Mouse (Mus musculus) liver, embryonic 15.5 days (tissue): ENCODE measurements around the gene Trip11. TPM values are rescaled to one million over a fixed set of nuclear protein-coding genes. Genes with fewer than 3 reads are reported as not detected.
A peak's percentile ranks its signal among the peaks of the same experiment; 100 is the strongest.

ENCODE experiments used
- ATAC-seq: fragments of 200-750 bp; cut with Nextera tagmentation; 2 replicates; pipeline ENCODE4 v1.8.0; 2017; ENCODE audit warnings: moderate number of reproducible peaks, mild to moderate bottlenecking, moderate library complexity; ENCODE audit not compliant: insufficient read depth
- H3K27ac ChIP-seq: fragments of 300-500 bp; sonication (generic); replicated peaks from 2 replicates; pipeline ENCODE4 v1.5.1; 2015; ENCODE audit warnings: mild to moderate bottlenecking, inconsistent platforms
- H3K27me3 ChIP-seq: fragments of 300-500 bp; sonication (generic); 2 replicates; pipeline ENCODE4 v1.6.1; 2015; ENCODE audit warnings: mild to moderate bottlenecking, inconsistent platforms
- H3K36me3 ChIP-seq: fragments of 300-500 bp; sonication (generic); replicated peaks from 2 replicates; pipeline ENCODE4 v1.6.1; 2015; ENCODE audit warnings: moderate library complexity, mild to moderate bottlenecking, inconsistent platforms
- H3K4me1 ChIP-seq: fragments of 300-500 bp; sonication (generic); replicated peaks from 2 replicates; pipeline ENCODE4 v1.6.1; 2015; ENCODE audit warnings: inconsistent platforms
- H3K4me2 ChIP-seq: fragments of 300-500 bp; sonication (generic); 2 replicates; pipeline ENCODE4 v1.6.1; 2015; ENCODE audit warnings: moderate library complexity, mild to moderate bottlenecking, inconsistent platforms
- H3K4me3 ChIP-seq: fragments of 300-500 bp; sonication (generic); replicated peaks from 2 replicates; pipeline ENCODE4 v1.5.1; 2015; ENCODE audit warnings: mild to moderate bottlenecking, inconsistent platforms
- H3K9ac ChIP-seq: fragments of 300-500 bp; sonication (generic); 2 replicates; pipeline ENCODE4 v1.6.1; 2015; ENCODE audit warnings: moderate library complexity, mild to moderate bottlenecking, inconsistent platforms
- H3K9me3 ChIP-seq: fragments of 300-500 bp; sonication (generic); replicated peaks from 2 replicates; pipeline ENCODE4 v1.6.1; 2016; ENCODE audit warnings: inconsistent platforms
- WGBS: fragments of 180-500 bp; shearing (Covaris S2); methylation state at CpG from one replicate; pipeline ENCODE4 v1.1.7; 2015; ENCODE audit warnings: mixed read lengths; ENCODE audit not compliant: insufficient replicate concordance; 5-methylcytosine and 5-hydroxymethylcytosine counted together
- polyA plus RNA-seq: library from polyadenylated mRNA; unstranded; fragments of >200 nt; fragmentation: Nextera tagmentation; extraction: Ambion mirVana; gene quantifications from 2 replicates; pipeline ENCODE4 v1.2.1, GENCODE M21; 2015

Gene Trip11
- polyA plus RNA-seq, 1 experiment from 2014 or later = 8.5 TPM

DNA sequence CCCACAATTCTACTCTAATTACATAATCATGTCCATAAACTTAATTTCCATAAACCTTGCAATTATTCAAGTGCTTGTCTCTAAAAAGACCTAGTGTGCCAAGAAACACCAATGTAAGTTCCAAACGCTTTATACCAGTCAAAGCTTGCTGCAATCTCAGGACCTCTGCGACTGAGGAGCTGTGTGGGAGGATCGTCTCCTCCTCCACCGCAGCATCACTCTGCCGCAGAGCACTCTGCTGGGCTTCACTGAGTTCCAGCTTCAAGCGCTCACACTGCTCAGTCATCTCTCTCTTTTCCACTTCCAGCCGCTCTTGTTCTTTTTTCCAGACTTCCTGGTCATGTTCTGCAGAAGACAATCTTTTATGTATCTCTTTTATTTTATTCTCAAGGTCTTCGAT lies 19.8 kb downstream of the Trip11 start:
- H3K9ac ChIP-seq = no peak overlapping the region
- H3K4me1 ChIP-seq = no peaks in the 10 kb centered on the region
- no peaks in the 10 kb centered on the region for H3K27me3 ChIP-seq
- no peak overlapping the region for H3K4me3 ChIP-seq
- H3K36me3 ChIP-seq = peaks cover 32% of the 10 kb centered on the region
- 82% methylated on average over 8 of the region's 8 CpGs for WGBS
- ATAC-seq = no peak
- H3K9me3 ChIP-seq = no peaks in the 10 kb centered on the region
- no peak overlapping the region for H3K27ac ChIP-seq
- H3K4me2 ChIP-seq = no peak overlapping the region

- 90% methylated on average over 2 of the region's 2 CpGs for WGBS
- no peak overlapping the region for H3K4me3 ChIP-seq
Observed at GRCm38 (mm10) chr12:101892832-101893231, 20.2 kb downstream of the Trip11 start.

DNA sequence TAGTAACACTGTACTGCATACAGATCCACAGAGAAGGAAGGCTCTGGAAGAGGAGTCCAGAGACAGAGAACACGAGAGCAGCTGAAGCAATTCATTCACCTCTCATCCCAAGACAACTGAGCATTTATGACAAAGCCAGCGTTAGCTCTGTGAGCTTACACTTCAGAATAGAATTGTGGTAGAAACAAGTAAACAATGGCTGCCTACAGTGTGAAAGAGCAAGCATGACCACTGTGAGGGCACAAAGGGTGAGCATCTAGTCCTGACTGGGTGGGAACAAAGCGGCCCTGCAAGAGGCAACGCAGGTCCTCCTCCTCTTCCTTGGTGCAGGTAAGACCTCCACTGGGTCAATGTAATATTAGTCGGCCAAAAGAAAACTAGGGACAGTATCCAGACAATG lies 22.0 kb downstream of the Trip11 start:
- WGBS = 77% methylated on average over 5 of the region's 5 CpGs
- Histone ChIP-seq H3K4me2 (no peak overlapping the region), H3K4me1 (no peaks in the 10 kb centered on the region), H3K36me3 (peaks cover 41% of the 10 kb centered on the region), H3K27ac (no peak overlapping the region), H3K9ac (no peak overlapping the region), H3K27me3 (no peaks in the 10 kb centered on the region), H3K9me3 (no peaks in the 10 kb centered on the region), H3K4me3 (no peak overlapping the region)
- ATAC-seq = no peak

More at GRCm38 (mm10) chr12:101892832-101893231, 20.2 kb downstream of the Trip11 start:
- no peaks in the 10 kb centered on the region for H3K9me3 ChIP-seq
- H3K9ac ChIP-seq = no peak overlapping the region
- no peaks in the 10 kb centered on the region for H3K4me1 ChIP-seq
- H3K36me3 ChIP-seq = peaks cover 32% of the 10 kb centered on the region
- no peak for ATAC-seq
- no peak overlapping the region for H3K4me2 ChIP-seq
- no peaks in the 10 kb centered on the region for H3K27me3 ChIP-seq
- no peak overlapping the region for H3K27ac ChIP-seq

- H3K4me1 ChIP-seq = no peaks in the 10 kb centered on the region
- H3K4me3 ChIP-seq = no peak overlapping the region
- peak; percentile 54 for ATAC-seq
- 72% methylated on average over 3 of the region's 3 CpGs for WGBS
- H3K9ac ChIP-seq = no peak overlapping the region
- H3K27me3 ChIP-seq = no peaks in the 10 kb centered on the region
- H3K9me3 ChIP-seq = no peaks in the 10 kb centered on the region
- H3K27ac ChIP-seq = no peak overlapping the region
- peaks cover 56% of the 10 kb centered on the region for H3K36me3 ChIP-seq
- no peak overlapping the region for H3K4me2 ChIP-seq
Observed at GRCm38 (mm10) chr12:101889351-101889750, 23.7 kb downstream of the Trip11 start.

- Histone ChIP-seq H3K27me3 (no peaks in the 10 kb centered on the region), H3K36me3 (peaks cover 63% of the 10 kb centered on the region), H3K4me3 (no peak overlapping the region), H3K4me1 (no peaks in the 10 kb centered on the region), H3K27ac (no peak overlapping the region), H3K4me2 (no peak overlapping the region), H3K9ac (no peak overlapping the region), H3K9me3 (no peaks in the 10 kb centered on the region)
- no peak for ATAC-seq
- WGBS = 70% methylated on average over 2 of the region's 2 CpGs
Observed at GRCm38 (mm10) chr12:101888312-101888711, 24.8 kb downstream of the Trip11 start.

DNA sequence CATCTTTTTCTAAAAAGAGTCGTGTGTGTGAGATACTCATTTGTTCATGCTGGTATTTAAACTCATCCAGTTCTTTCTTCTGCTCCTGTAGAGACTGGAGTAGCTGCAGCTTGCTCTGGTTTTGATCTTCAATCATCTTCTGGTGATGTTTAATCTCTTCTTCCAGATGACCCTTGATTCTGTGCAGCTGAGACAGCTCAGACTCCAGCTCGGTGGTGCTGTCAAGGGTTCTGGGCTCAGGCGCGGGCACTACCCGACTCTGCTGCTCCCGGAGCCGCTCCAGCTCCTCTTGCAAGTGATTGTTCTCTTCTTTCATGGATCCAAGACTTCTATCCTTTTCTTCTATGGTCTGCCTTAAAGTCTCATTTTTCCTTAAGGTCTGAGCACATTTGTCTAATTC lies 28.1 kb downstream of the Trip11 start:
- no peak for ATAC-seq
- 83% methylated on average over 7 of the region's 7 CpGs for WGBS

DNA sequence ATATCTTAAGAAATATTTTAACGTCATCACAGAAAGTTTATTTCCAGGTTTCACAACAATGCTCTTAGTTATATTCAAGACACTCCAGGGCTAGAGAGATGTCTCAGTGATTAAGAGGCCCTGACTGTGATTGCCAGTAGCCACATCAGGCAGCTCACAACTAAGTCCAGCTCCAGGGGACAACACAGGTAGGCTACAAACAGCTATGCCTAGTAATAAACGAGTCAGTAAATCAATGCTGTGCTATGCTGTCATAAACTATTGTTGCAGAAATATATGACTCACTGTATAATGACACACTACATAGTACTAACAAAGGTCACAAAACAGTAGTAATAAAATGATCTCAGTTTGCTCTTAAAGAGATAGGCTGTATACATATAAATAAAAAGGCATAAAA lies 36.7 kb downstream of the Trip11 start:
- no peak overlapping the region for H3K4me2 ChIP-seq
- H3K9ac ChIP-seq = no peak overlapping the region
- no peak overlapping the region for H3K4me3 ChIP-seq
- ATAC-seq = no peak
- H3K27me3 ChIP-seq = no peaks in the 10 kb centered on the region
- H3K4me1 ChIP-seq = no peaks in the 10 kb centered on the region
- WGBS = 79% methylated on average over 2 of the region's 2 CpGs
- H3K36me3 ChIP-seq = peaks cover 55% of the 10 kb centered on the region
- H3K27ac ChIP-seq = no peak overlapping the region
- H3K9me3 ChIP-seq = no peaks in the 10 kb centered on the region

More for the DNA sequence above, 28.1 kb downstream of the Trip11 start:
- no peak overlapping the region for H3K4me2 ChIP-seq
- no peaks in the 10 kb centered on the region for H3K4me1 ChIP-seq
- H3K36me3 ChIP-seq = peaks cover 53% of the 10 kb centered on the region
- no peaks in the 10 kb centered on the region for H3K27me3 ChIP-seq
- no peak overlapping the region for H3K27ac ChIP-seq
- no peaks in the 10 kb centered on the region for H3K9me3 ChIP-seq
- no peak overlapping the region for H3K9ac ChIP-seq
- no peak overlapping the region for H3K4me3 ChIP-seq

DNA sequence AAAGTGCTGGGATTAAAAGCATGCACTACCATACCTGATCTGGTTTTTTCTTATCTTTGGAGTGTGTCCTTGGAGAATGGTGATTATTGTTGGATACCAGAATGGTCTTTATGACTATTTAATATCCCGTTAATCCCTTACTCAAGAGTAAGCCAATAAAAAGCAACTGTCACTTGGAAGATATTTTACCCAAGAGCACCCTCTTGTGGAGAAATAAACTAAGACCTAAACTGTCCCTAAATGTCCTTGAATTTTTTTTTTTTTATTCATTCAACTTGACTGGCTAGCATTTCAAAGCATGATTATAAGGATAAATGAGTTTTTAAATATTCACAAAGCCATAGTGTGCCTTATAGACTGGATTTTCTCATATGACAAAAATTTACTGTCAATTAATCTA lies 38.0 kb downstream of the Trip11 start:
- 50% methylated on average over 1 of the region's 1 CpGs for WGBS

DNA sequence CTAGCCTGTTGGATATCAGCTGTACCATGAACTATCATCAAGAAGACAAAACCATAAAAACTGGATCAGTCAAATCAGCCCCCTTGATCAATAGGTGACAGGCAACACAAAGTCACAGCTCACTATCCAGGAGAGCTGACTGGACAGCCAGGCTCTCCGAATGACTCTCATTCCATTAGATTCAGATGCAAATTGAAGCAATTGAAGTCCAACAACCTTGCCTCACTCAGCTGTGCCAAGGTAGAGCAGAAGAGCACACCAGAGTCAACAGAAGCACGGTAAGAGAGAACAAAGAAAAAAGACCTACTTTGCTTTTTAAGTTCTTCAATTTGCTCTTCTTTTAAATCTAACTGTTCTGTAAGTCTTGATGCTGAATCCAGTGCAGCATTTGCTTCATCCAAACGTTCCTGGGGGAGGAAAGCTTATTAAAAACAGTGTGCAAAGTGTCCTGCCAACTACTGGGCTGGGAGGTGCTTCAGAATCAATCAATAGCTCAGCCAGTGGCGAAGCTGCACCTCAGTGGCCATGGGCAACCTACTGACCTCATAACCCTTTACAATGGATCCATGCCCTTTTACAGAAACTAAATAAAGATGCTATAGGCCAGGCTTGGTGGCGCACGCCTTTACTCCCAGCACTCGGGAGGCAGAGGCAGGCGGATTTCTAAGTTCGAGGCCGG lies 50.6 kb downstream of the Trip11 start:
- Histone ChIP-seq H3K9me3 (no peaks in the 10 kb centered on the region), H3K4me2 (no peak overlapping the region), H3K4me1 (no peaks in the 10 kb centered on the region), H3K27ac (no peak overlapping the region), H3K36me3 (peaks cover 30% of the 10 kb centered on the region; the same call in 1 of the 2 replicates), H3K4me3 (no peak overlapping the region), H3K9ac (no peak overlapping the region), H3K27me3 (no peaks in the 10 kb centered on the region)
- 78% methylated on average over 10 of the region's 10 CpGs for WGBS
- no peak for ATAC-seq

More for the DNA sequence above, 38.0 kb downstream of the Trip11 start:
- H3K27ac ChIP-seq = no peak overlapping the region
- peaks cover 54% of the 10 kb centered on the region for H3K36me3 ChIP-seq
- H3K9ac ChIP-seq = no peak overlapping the region
- no peaks in the 10 kb centered on the region for H3K27me3 ChIP-seq
- ATAC-seq = no peak
- no peaks in the 10 kb centered on the region for H3K4me1 ChIP-seq
- H3K4me3 ChIP-seq = no peak overlapping the region
- no peaks in the 10 kb centered on the region for H3K9me3 ChIP-seq
- H3K4me2 ChIP-seq = no peak overlapping the region

DNA sequence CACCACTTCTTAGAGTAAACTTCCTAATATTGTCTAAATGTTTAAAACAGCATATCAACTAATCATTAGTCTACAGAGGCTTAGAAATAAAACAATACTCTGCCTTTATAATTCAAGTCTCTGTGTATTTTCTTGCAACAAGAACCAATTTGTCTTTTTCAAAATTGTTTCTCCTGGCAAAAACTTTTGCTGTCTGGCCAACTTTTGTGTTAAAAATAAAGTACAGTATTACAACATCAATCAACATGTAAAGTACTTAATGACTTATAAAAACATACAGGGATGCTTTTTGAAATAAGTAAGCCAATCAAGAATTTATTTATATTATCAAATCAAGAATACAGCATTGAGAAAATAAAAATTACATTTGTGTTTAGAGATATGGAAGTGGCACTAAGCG lies 52.8 kb downstream of the Trip11 start:
- Histone ChIP-seq H3K4me3 (no peak overlapping the region), H3K27ac (no peak overlapping the region), H3K4me2 (no peak overlapping the region), H3K9me3 (no peaks in the 10 kb centered on the region), H3K4me1 (no peaks in the 10 kb centered on the region), H3K36me3 (peaks cover 18% of the 10 kb centered on the region; the same call in 1 of the 2 replicates), H3K27me3 (no peaks in the 10 kb centered on the region), H3K9ac (no peak overlapping the region)
- whole genome bisulfite sequencing = 83% methylated on average over 1 of the region's 1 CpGs
- no peak for ATAC-seq

DNA sequence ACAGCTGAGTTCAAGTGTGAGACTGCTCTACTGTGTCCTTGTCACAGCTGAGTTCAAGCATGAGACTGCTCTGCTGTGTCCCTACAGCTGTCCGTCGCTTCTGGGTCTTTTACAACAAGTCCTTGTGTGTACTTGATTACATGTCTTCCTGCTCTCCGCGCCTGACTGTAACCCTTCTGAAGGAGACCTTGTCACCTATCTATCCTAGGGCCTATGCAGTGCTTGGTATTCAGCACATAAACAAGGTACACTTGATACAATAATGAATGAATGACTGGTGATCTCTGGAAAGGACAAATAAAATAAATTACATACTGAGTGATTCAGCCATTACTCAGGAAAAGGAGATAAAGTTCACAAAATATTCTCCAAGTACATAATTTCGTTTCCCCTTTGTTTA lies 55.1 kb downstream of the Trip11 start:
- no peaks in the 10 kb centered on the region for H3K9me3 ChIP-seq
- no peak overlapping the region for H3K9ac ChIP-seq
- no peaks in the 10 kb centered on the region for H3K4me1 ChIP-seq
- H3K4me3 ChIP-seq = no peak overlapping the region
- peaks cover 22% of the 10 kb centered on the region; the same call in 1 of the 2 replicates for H3K36me3 ChIP-seq
- no peak for ATAC-seq
- H3K4me2 ChIP-seq = no peak overlapping the region
- H3K27me3 ChIP-seq = no peaks in the 10 kb centered on the region
- 74% methylated on average over 5 of the region's 5 CpGs for WGBS
- no peak overlapping the region for H3K27ac ChIP-seq

DNA sequence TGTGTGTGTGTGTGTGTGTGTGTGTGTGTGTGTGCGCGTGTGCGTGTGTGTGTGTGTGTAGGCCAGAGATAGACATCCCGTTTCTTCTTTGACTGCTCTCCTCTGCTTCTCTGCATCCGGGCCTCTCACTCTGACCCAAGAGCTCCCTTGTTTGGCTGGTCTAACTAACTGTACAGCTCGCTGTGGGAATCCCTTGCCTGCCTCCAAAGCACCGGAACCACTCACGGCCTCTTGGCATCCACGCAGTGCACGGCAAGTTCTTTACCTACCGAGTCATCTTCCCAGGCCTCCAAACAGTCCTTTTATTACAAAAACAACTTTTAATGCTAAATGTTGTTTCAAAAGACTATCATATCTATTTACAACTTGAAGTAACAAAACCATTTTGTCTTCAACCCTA lies 58.7 kb downstream of the Trip11 start:
- 0 out of 2 replicates have a peak, but pooled peaks cover 6% of the 10 kb centered on the region for H3K36me3 ChIP-seq
- H3K27me3 ChIP-seq = no peaks in the 10 kb centered on the region
- H3K4me2 ChIP-seq = no peak overlapping the region
- H3K9me3 ChIP-seq = no peaks in the 10 kb centered on the region
- no peak overlapping the region for H3K27ac ChIP-seq
- 85% methylated on average over 11 of the region's 11 CpGs for WGBS
- no peak overlapping the region for H3K4me3 ChIP-seq
- H3K4me1 ChIP-seq = no peaks in the 10 kb centered on the region
- ATAC-seq = no peak
- H3K9ac ChIP-seq = no peak overlapping the region
